Mouse (Mus musculus) embryonic facial prominence, embryonic 14.5 days (tissue): ENCODE results near the gene Socs7. TPM values are rescaled to one million over a fixed set of nuclear protein-coding genes. Genes with fewer than 3 reads are reported as not detected.

ENCODE experiments used
- ATAC-seq: fragments of 200-750 bp; cut with Nextera tagmentation; 2 replicates; pipeline ENCODE4 v1.8.0; 2017; ENCODE audit warnings: low read depth, moderate number of reproducible peaks, moderate TSS enrichment
- DNase-seq: peaks from one replicate; pipeline ENCODE4 v3.0.0-alpha.2; 2015; ENCODE audit warnings: low spot score
- H3K27ac ChIP-seq: fragments of 300-500 bp; sonication (generic); replicated peaks from 2 replicates; pipeline ENCODE4 v1.5.1; 2014; ENCODE audit warnings: low read depth, mild to moderate bottlenecking, low read length, moderate library complexity
- H3K27me3 ChIP-seq: fragments of 300-500 bp; sonication (generic); replicated peaks from 2 replicates; pipeline ENCODE4 v1.6.1; 2014; ENCODE audit warnings: low read length; ENCODE audit not compliant: control insufficient read depth, insufficient read depth
- H3K36me3 ChIP-seq: fragments of 300-500 bp; sonication (generic); 2 replicates; pipeline ENCODE4 v1.6.1; 2014; ENCODE audit warnings: low read length, mixed read lengths; ENCODE audit not compliant: control insufficient read depth, insufficient read depth
- H3K4me1 ChIP-seq: fragments of 300-500 bp; sonication (generic); 2 replicates; pipeline ENCODE4 v1.6.1; 2014; ENCODE audit warnings: antibody characterized with exemption, low read length; ENCODE audit not compliant: control insufficient read depth, insufficient read depth
- H3K4me2 ChIP-seq: fragments of 300-500 bp; sonication (generic); 2 replicates; pipeline ENCODE4 v1.6.1; 2014; ENCODE audit warnings: low read depth, mild to moderate bottlenecking, low read length, moderate library complexity, mixed read lengths
- H3K4me3 ChIP-seq: fragments of 300-500 bp; sonication (generic); 2 replicates; pipeline ENCODE4 v1.5.1; 2014; ENCODE audit warnings: low read depth, mild to moderate bottlenecking, low read length
- H3K9ac ChIP-seq: fragments of 300-500 bp; sonication (generic); 2 replicates; pipeline ENCODE4 v1.6.1; 2014; ENCODE audit warnings: low read depth, mild to moderate bottlenecking, low read length, moderate library complexity, mixed read lengths
- H3K9me3 ChIP-seq: fragments of 300-500 bp; sonication (generic); 2 replicates; pipeline ENCODE4 v1.6.1; 2016; ENCODE audit warnings: low read length; ENCODE audit not compliant: control insufficient read depth
- WGBS: fragments of 180-500 bp; shearing (Covaris S2); extraction: QIAGEN DNeasy Blood & Tissue Kit; methylation state at CpG from one replicate; pipeline ENCODE4 v1.1.7; 2014; 5-methylcytosine and 5-hydroxymethylcytosine counted together
- polyA plus RNA-seq: library from polyadenylated mRNA; unstranded; fragments of >200 nt; fragmentation: Nextera tagmentation; extraction: Ambion mirVana; gene quantifications from 2 replicates; pipeline ENCODE4 v1.2.1, GENCODE M21; 2014

Gene Socs7
- polyA plus RNA-seq, 1 experiment from 2014 or later, result 3.1 TPM

GRCm38 (mm10) chr11:97383764-97384163 is 21.4 kb downstream of the Socs7 start:
- Histone ChIP-seq H3K27me3 (no peaks in the 10 kb centered on the region), H3K4me2 (no peak overlapping the region), H3K27ac (no peak overlapping the region), H3K9me3 (no peaks in the 10 kb centered on the region), H3K36me3 (peaks cover 65% of the 10 kb centered on the region), H3K4me1 (no peaks in the 10 kb centered on the region), H3K4me3 (no peak overlapping the region), H3K9ac (no peak overlapping the region)
- ATAC-seq (no peak), DNase-seq (no peak)
- WGBS, result 68% methylated on average over 2 of the region's 2 CpGs

- WGBS, result 100% methylated on average over 2 of the region's 2 CpGs
- H3K36me3 ChIP-seq, result peaks cover 80% of the 10 kb centered on the region
These were observed 25.5 kb downstream of the Socs7 start for GRCm38 (mm10) chr11:97387811-97388210.

GRCm38 (mm10) chr11:97389127-97389526 is 26.8 kb downstream of the Socs7 start:
- Histone ChIP-seq H3K9me3 (no peaks in the 10 kb centered on the region), H3K36me3 (peaks cover 82% of the 10 kb centered on the region), H3K4me1 (no peaks in the 10 kb centered on the region), H3K27ac (no peak overlapping the region), H3K4me3 (no peak overlapping the region), H3K27me3 (no peaks in the 10 kb centered on the region), H3K9ac (no peak overlapping the region), H3K4me2 (no peak overlapping the region)
- ATAC-seq (no peak), DNase-seq (no peak)
- 85% methylated on average over 8 of the region's 8 CpGs for WGBS

More at GRCm38 (mm10) chr11:97387811-97388210, 25.5 kb downstream of the Socs7 start:
- Histone ChIP-seq H3K9me3 (no peaks in the 10 kb centered on the region), H3K27ac (no peak overlapping the region), H3K27me3 (no peaks in the 10 kb centered on the region), H3K9ac (no peak overlapping the region), H3K4me1 (no peaks in the 10 kb centered on the region), H3K4me2 (no peak overlapping the region), H3K4me3 (no peak overlapping the region)
- DNase-seq, result no peak
- no peak for ATAC-seq

- H3K27me3 ChIP-seq, result no peaks in the 10 kb centered on the region
- WGBS, result 68% methylated on average over 11 of the region's 11 CpGs
- H3K36me3 ChIP-seq, result peaks cover 81% of the 10 kb centered on the region
- no peak overlapping the region for H3K27ac ChIP-seq
- H3K4me2 ChIP-seq, result no peak overlapping the region
- no peak overlapping the region for H3K9ac ChIP-seq
- no peaks in the 10 kb centered on the region for H3K4me1 ChIP-seq
- H3K9me3 ChIP-seq, result no peaks in the 10 kb centered on the region
- H3K4me3 ChIP-seq, result no peak overlapping the region
- no peak for ATAC-seq
- DNase-seq, result no peak
These were observed 31.3 kb downstream of the Socs7 start for GRCm38 (mm10) chr11:97393658-97394057.

GRCm38 (mm10) chr11:97394146-97394545 is 31.8 kb downstream of the Socs7 start:
- Histone ChIP-seq H3K4me3 (no peak overlapping the region), H3K4me2 (no peak overlapping the region), H3K9me3 (no peaks in the 10 kb centered on the region), H3K27ac (no peak overlapping the region), H3K36me3 (peaks cover 76% of the 10 kb centered on the region), H3K9ac (no peak overlapping the region), H3K27me3 (no peaks in the 10 kb centered on the region), H3K4me1 (no peaks in the 10 kb centered on the region)
- DNase-seq (no peak), ATAC-seq (0 out of 2 replicates have a peak, but pooled peaks have one; percentile 31)
- WGBS, result 94% methylated on average over 11 of the region's 11 CpGs

GRCm38 (mm10) chr11:97398506-97398905 is 36.2 kb downstream of the Socs7 start:
- whole genome bisulfite sequencing, result 64% methylated on average over 2 of the region's 2 CpGs
- DNase-seq (no peak), ATAC-seq (no peak)
- Histone ChIP-seq H3K4me1 (peaks cover 4% of the 10 kb centered on the region), H3K9ac (no peak overlapping the region), H3K4me2 (no peak overlapping the region), H3K9me3 (no peaks in the 10 kb centered on the region), H3K36me3 (peaks cover 32% of the 10 kb centered on the region), H3K27me3 (no peaks in the 10 kb centered on the region), H3K4me3 (no peak overlapping the region), H3K27ac (no peak overlapping the region)

DNA sequence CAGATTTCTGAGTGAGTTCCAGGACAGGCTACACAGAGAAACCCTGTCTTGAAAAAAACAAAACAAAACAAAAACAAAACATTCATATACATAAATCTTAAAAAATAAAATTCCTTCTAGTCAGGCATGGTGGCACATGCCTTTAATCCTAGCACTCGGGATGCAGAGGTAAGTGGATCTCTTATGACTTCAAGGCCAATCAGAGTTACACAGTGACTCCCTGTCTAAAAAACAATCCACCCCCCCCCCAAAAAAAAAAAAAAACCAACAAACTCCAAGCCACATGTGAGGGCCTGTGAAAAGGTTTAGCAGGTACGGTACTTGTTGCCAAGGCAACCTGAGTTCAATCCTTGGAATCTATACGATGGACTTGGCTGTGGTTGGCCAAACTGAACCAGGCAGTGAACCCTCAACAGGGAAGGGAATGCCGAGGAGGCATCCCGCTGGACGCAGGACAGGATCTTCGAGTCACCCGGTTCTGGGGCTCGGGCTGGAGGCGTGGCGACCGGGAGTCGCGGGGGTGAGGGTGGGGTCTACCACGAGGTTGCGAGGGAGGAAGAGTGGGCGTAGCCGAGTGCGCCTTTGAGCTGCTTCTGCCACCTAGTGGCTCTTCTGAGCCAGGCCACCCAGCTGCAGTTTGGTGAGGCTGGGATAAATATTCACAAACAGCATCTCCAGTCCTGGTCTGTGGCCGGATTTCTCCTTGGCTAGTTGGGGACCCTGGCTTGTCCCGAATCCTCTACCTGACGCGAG is 37.8 kb downstream of the Socs7 start:
- H3K27me3 ChIP-seq, result no peaks in the 10 kb centered on the region
- peak overlapping the region; percentile 28; the same call in 1 of the 2 replicates for H3K9ac ChIP-seq
- peaks cover 9% of the 10 kb centered on the region for H3K4me1 ChIP-seq
- peaks cover 16% of the 10 kb centered on the region; the same call in 1 of the 2 replicates for H3K36me3 ChIP-seq
- WGBS, result 2% methylated on average over 23 of the region's 23 CpGs
- no peaks in the 10 kb centered on the region for H3K9me3 ChIP-seq
- peak; percentile 94 for DNase-seq
- no peak overlapping the region; the same call in none of the 2 replicates for H3K27ac ChIP-seq
- H3K4me3 ChIP-seq, result peak overlapping the region; percentile 37
- peak; percentile 64 for ATAC-seq
- peak overlapping the region; percentile 72 for H3K4me2 ChIP-seq

DNA sequence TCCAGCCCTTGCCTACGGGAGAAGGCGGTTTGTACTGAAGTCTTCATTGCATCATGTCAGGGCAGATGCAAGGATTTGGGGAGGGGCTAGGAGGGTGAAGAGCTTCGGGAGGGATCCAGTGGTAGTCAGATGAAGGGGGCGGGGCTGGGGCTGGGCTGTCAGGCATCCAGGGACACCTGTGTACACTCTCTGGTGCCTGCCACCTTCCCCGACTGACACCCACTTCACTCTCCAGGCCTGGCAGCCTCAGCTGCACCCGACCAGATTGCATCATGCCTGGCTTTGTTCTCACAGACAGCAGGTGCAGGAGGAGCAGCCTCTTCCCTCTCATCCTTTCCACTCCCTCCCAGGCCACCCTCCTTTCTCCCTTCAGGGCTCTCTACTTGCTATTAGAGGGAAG is 38.7 kb downstream of the Socs7 start:
- Histone ChIP-seq H3K27me3 (no peaks in the 10 kb centered on the region), H3K9me3 (no peaks in the 10 kb centered on the region), H3K36me3 (peaks cover 8% of the 10 kb centered on the region; the same call in 1 of the 2 replicates), H3K27ac (no peak overlapping the region; the same call in 1 of the 2 replicates), H3K4me3 (no peak overlapping the region), H3K4me1 (peaks cover 18% of the 10 kb centered on the region), H3K4me2 (no peak overlapping the region; the same call in 1 of the 2 replicates), H3K9ac (no peak overlapping the region)
- WGBS, result 14% methylated on average over 5 of the region's 6 CpGs
- ATAC-seq (peak; percentile 48), DNase-seq (peak; percentile 71)
